Mouse (Mus musculus) testis, adult 2 months (tissue): ENCODE measurements around the gene Rabl3.

Experiments
- CTCF ChIP-seq: fragments of 200-500 bp; IDR thresholded peaks from 2 replicates; pipeline ENCODE4 v1.5.1; 2012; ENCODE audit warnings: low read depth, mild to moderate bottlenecking, inconsistent platforms, low read length, moderate library complexity; ENCODE audit not compliant: control insufficient read depth, insufficient read depth, insufficient replicate concordance
- POLR2A ChIP-seq: fragments of 200-500 bp; IDR thresholded peaks from 2 replicates; pipeline ENCODE4 v1.6.1; 2012; ENCODE audit warnings: low read depth, mild to moderate bottlenecking, inconsistent platforms, low read length, moderate library complexity; ENCODE audit not compliant: control insufficient read depth

GRCm38 (mm10) chr16:37539611-37540580, at the start of gene Rabl3, which contains the start of gene Gtf2e1:
- TF ChIP-seq POLR2A = peak; percentile 90
- TF ChIP-seq CTCF = no peak
